8 mouse cellular contexts compared by ENCODE assay signal in the genomic region with DNA sequence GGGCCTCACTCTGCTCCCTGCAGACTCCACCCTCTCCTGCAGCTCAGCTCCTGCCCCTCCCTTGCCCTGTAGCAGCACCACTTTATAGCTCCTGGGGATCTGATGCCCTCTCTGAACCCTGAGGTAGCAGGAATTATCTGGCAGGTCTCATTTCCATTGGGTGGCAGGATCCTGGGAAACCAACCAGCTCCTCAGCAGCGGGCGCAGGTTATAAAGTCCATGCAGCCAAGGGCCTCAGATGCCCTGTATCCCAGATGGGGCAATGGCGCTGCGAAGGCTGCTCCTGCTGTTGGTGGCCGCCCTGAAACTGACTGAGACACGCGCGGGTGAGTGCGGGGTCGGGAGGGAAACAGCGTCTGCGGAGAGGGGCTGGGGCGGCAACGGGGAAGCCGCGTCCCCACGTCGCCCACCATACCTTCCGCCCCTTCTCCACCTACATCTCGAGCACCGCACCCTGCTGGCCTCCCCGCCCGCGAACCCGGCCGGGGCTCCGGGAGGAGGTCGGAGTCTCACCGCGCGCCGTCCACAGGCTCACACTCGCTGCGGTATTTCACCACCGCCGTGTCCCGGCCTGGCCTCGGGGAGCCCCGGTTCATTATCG. TPM values are rescaled to one million over a fixed set of nuclear protein-coding genes. Genes with fewer than 3 reads are reported as not detected.
A peak's percentile ranks its signal among the peaks of the same experiment; 100 is the strongest.
DNase-seq lines count a peak whose midpoint lies in the region; ATAC-seq and TF ChIP-seq lines count a peak whose summit lies in the region.

Gene H2-Q2 (plus strand): TSS at position 172 of the 601 bp plus-strand sequence.

- peak within 1 kb of the TSS; percentile 34; the same call in 1 of the 2 replicates for H3K9ac ChIP-seq in limb, embryonic 14.5 days (ENCODE audit: low read depth, low read length, severe bottlenecking)
- peak within 1 kb of the TSS; percentile 48 for H3K9ac ChIP-seq in stomach, embryonic 16.5 days (ENCODE audit: low read length)

- no peaks in the 10 kb centered on the region for H3K4me1 ChIP-seq in erythroblast, embryonic 14.5 days (ENCODE audit: control insufficient read depth)
- H3K4me1 ChIP-seq in E14TG2a.4 (replicated peaks; ENCODE audit: low read depth, low read length): peaks cover 18% of the 10 kb centered on the region
- peaks cover 13% of the 10 kb centered on the region for H3K4me1 ChIP-seq in hindbrain, embryonic 10.5 days (replicated peaks)
- H3K4me1 ChIP-seq in limb, embryonic 14.5 days (ENCODE audit: control insufficient read depth, insufficient read depth, low read length): no peaks in the 10 kb centered on the region; the same call in 1 of the 2 replicates
- 0 out of 2 replicates have a peak, but pooled peaks cover 3% of the 10 kb centered on the region for H3K4me1 ChIP-seq in stomach, embryonic 16.5 days (ENCODE audit: control insufficient read depth, insufficient read depth, low read length)

- no peaks in the 10 kb centered on the region for H3K36me3 ChIP-seq in erythroblast, embryonic 14.5 days (ENCODE audit: control insufficient read depth)
- no peaks in the 10 kb centered on the region for H3K36me3 ChIP-seq in E14TG2a.4 (ENCODE audit: insufficient read depth, low read length)
- no peaks in the 10 kb centered on the region for H3K36me3 ChIP-seq in hindbrain, embryonic 10.5 days
- H3K36me3 ChIP-seq in limb, embryonic 14.5 days (ENCODE audit: control insufficient read depth, insufficient read depth, low read length): no peaks in the 10 kb centered on the region
- no peaks in the 10 kb centered on the region for H3K36me3 ChIP-seq in stomach, embryonic 16.5 days (ENCODE audit: control insufficient read depth, insufficient read depth, low read length)

- H3K4me3 ChIP-seq in erythroblast, embryonic 14.5 days (replicated peaks): peak within 1 kb of the TSS; percentile 18
- peak within 1 kb of the TSS; percentile 79 for H3K4me3 ChIP-seq in E14TG2a.4 (replicated peaks; ENCODE audit: low read length)
- peak within 1 kb of the TSS; percentile 55 for H3K4me3 ChIP-seq in hindbrain, embryonic 10.5 days
- H3K4me3 ChIP-seq in limb, embryonic 14.5 days (replicated peaks; ENCODE audit: low read length): peak within 1 kb of the TSS; percentile 37
- H3K4me3 ChIP-seq in stomach, embryonic 16.5 days (replicated peaks; ENCODE audit: low read length): peak within 1 kb of the TSS; percentile 50

- no peak for ATAC-seq in erythroblast, adult 5-6 weeks (replicated peaks; ENCODE audit: low FRiP score, poor library complexity, severe bottlenecking)
- ATAC-seq in limb, embryonic 14.5 days (ENCODE audit: low FRiP score, low read depth): no peak
- peak; percentile 44 for ATAC-seq in stomach, embryonic 16.5 days (ENCODE audit: insufficient read depth, low FRiP score)

- no peak for TF ChIP-seq POLR2A in limb, embryonic 14.5 days (IDR thresholded peaks at IDR 0.05; ENCODE audit: borderline replicate concordance, extremely low read depth, insufficient read depth, insufficient read length)

- no peak within 1 kb of the TSS; the same call in 1 of the 2 replicates for H3K27ac ChIP-seq in hindbrain, embryonic 10.5 days
- no peak within 1 kb of the TSS for H3K27ac ChIP-seq in limb, embryonic 14.5 days (replicated peaks; ENCODE audit: low read depth, low read length)
- H3K27ac ChIP-seq in stomach, embryonic 16.5 days (ENCODE audit: low read length): no peak within 1 kb of the TSS

- H3K9me3 ChIP-seq in erythroblast, embryonic 14.5 days (ENCODE audit: control insufficient read depth, low read length): no peaks in the 10 kb centered on the region
- no peaks in the 10 kb centered on the region for H3K9me3 ChIP-seq in E14TG2a.4 (ENCODE audit: low read length)
- no peaks in the 10 kb centered on the region for H3K9me3 ChIP-seq in hindbrain, embryonic 10.5 days
- H3K9me3 ChIP-seq in limb, embryonic 14.5 days (ENCODE audit: control insufficient read depth, low read length): no peaks in the 10 kb centered on the region
- no peaks in the 10 kb centered on the region for H3K9me3 ChIP-seq in stomach, embryonic 16.5 days (replicated peaks; ENCODE audit: control insufficient read depth, low read length)

- H3K27me3 ChIP-seq in erythroblast, embryonic 14.5 days (ENCODE audit: control insufficient read depth): peaks cover 44% of the 10 kb centered on the region
- H3K27me3 ChIP-seq in E14TG2a.4 (ENCODE audit: insufficient read depth, low read length): peaks cover 50% of the 10 kb centered on the region
- peaks cover 57% of the 10 kb centered on the region for H3K27me3 ChIP-seq in hindbrain, embryonic 10.5 days (ENCODE audit: insufficient read depth, poor library complexity, severe bottlenecking)
- peaks cover 35% of the 10 kb centered on the region for H3K27me3 ChIP-seq in limb, embryonic 14.5 days (ENCODE audit: control insufficient read depth, insufficient read depth, low read length)
- H3K27me3 ChIP-seq in stomach, embryonic 16.5 days (ENCODE audit: control insufficient read depth, insufficient read depth, low read length): peaks cover 24% of the 10 kb centered on the region

- intact Hi-C loops in left cerebral cortex, postnatal 36 days (cut with DNase I): loop anchor here (10.0 kb wide), 1 partner anchor 77 kb away; the partner anchor contains the start of gene H2-D1

- DNase-seq in hindbrain, embryonic 10.5 days (ENCODE audit: low spot score): peak; percentile 27
- no peak for DNase-seq in limb, embryonic 14.5 days (ENCODE audit: low spot score)
- no peak for DNase-seq in left cerebral cortex, postnatal 36 days (ENCODE audit: low spot score in 2 of 2)
- DNase-seq in urinary bladder, postnatal 36 days (ENCODE audit: low spot score in 2 of 2): no peak

- 1% methylated on average over 40 of the region's 40 CpGs for WGBS in hindbrain, embryonic 10.5 days
- 3% methylated on average over 14 of the region's 40 CpGs for WGBS in limb, embryonic 14.5 days
- WGBS in stomach, embryonic 16.5 days: under 1% methylated on average over 39 of the region's 40 CpGs

- H3K4me2 ChIP-seq in limb, embryonic 14.5 days (replicated peaks; ENCODE audit: low read depth, low read length, severe bottlenecking): peak within 1 kb of the TSS; percentile 60
- H3K4me2 ChIP-seq in stomach, embryonic 16.5 days (ENCODE audit: low read depth, low read length): peak within 1 kb of the TSS; percentile 71

- TF ChIP-seq CTCF in E14TG2a.4 (conservative IDR thresholded peaks at IDR 0.05; ENCODE audit: low read length): no peak

RNA-seq across cellular contexts. Expression of gene H2-Q2, which starts in this region (rescaled TPM):
- not detected in 2 replicates for polyA plus RNA-seq in erythroblast, embryonic 14.5 days (2012)
- not detected in 2 replicates for total RNA-seq in erythroblast, adult 5-6 weeks (2015; ENCODE audit: low replicate concordance)
- total RNA-seq in erythroblast, adult 5-6 weeks (2017; ENCODE audit: low replicate concordance): not detected in 2 replicates
- 0.73 and 0.76 TPM in 2 replicates for polyA plus RNA-seq in hindbrain, embryonic 10.5 days (2016; fragmentation: Nextera tagmentation; extraction: Ambion mirVana)
- polyA plus RNA-seq in limb, embryonic 14.5 days (2012; rRNA removed): 0.16 and 0.41 TPM in 2 replicates
- polyA plus RNA-seq in limb, embryonic 14.5 days (2014; fragmentation: Nextera tagmentation; extraction: Ambion mirVana): 0.15 and 0.37 TPM in 2 replicates
- polyA plus RNA-seq in stomach, embryonic 16.5 days (2015; fragmentation: Nextera tagmentation; extraction: Ambion mirVana): 15.0 and 16.3 TPM in 2 replicates
- total RNA-seq in left cerebral cortex, postnatal 36 days (2021): under 1 TPM in 1 of 2 experiments, not detected in 1; 0.43 TPM

Comparison
In these comparisons a context has a peak if more than half of its experiments do, and no peak if none do; other contexts are left out.
1. Peak in DNase-seq and H3K4me3 ChIP-seq in hindbrain, embryonic 10.5 days; RNA of the gene not detected or under 1 TPM.
2. H3K4me3 ChIP-seq: peak in every context shown above with its lines; median percentile 79 in E14TG2a.4; 55 in hindbrain, embryonic 10.5 days; 50 in stomach, embryonic 16.5 days; 37 in limb, embryonic 14.5 days; 18 in erythroblast, embryonic 14.5 days.